Mouse (Mus musculus) ovary, postnatal 36 days (tissue): ENCODE data around the gene Fam83g.

Experiments
- DNase-seq: peaks from one replicate; pipeline ENCODE4 v3.0.0; 2022; ENCODE audit warnings: low spot score, mixed read lengths

Gene Fam83g

GRCm38 (mm10) chr11:61715130-61715529, 31.2 kb downstream of the Fam83g start:
- no peak for DNase-seq

GRCm38 (mm10) chr11:61717990-61718389, 34.1 kb downstream of the Fam83g start:
- DNase-seq = no peak

DNA sequence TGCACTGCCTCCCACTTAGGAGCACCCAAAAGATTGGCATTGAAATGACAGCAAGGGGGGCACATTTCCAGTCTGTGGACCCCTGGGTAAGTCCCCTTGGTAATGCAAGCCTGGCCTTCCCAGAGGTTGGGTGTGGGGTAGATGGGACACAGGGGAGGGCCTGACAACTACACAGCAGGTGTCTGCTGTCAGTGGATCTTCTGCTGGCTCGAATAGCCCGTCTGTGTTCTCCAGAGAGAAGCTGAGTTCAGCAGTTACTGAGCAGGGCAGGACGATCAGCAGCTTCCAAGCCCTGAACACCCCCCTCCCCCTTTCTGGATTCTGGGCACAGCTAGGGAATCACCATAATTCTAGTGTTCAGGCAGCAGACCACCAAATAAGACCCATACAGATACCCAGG, 35.5 kb downstream of the Fam83g start:
- DNase-seq = no peak

DNA sequence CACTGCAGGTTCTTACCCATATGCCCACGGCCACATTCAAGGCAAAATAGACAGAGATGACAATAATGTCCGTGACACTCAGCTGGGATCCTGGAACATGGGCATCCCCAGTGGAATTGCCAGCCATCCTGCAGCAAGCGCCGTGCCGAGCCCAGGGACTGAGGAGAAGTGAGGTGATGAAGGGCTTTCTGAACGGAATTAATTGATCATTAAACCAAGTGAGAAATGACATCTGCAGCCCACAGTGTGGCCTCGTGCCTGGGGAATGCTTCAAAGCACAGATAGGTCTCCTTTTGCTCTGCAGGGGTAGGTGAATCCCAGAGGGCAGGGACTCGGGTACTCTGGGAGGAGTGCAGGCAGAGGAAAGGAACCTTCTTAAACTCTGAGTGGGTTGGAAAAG, 35.9 kb downstream of the Fam83g start:
- no peak for DNase-seq

DNA sequence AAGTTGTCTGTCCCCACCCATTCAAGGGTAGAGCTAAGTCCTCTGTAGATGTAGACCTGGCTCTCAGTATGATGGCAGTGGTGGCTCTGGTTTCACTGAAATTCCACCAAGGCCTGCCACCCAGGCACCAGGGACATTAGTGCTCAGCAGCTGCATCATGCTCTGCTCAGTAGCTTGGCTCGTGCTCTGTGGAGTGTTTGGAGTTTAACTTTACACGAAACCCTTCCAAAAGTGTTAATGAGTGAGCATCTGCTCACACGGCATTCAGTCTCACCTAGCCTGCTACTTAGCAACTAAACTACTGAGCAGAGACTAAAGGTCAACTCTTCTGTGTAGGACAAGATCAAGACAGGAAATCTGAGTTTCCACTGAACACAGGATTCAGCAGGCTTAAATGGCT, 36.7 kb downstream of the Fam83g start, which contains the start of gene Slc5a10:
TSS of gene Slc5a10 (minus strand) at position 191 of the 400 bp plus-strand sequence.
- DNase-seq = no peak

- DNase-seq = no peak
Measured at GRCm38 (mm10) chr11:61722077-61722476, 38.2 kb downstream of the Fam83g start.

DNA sequence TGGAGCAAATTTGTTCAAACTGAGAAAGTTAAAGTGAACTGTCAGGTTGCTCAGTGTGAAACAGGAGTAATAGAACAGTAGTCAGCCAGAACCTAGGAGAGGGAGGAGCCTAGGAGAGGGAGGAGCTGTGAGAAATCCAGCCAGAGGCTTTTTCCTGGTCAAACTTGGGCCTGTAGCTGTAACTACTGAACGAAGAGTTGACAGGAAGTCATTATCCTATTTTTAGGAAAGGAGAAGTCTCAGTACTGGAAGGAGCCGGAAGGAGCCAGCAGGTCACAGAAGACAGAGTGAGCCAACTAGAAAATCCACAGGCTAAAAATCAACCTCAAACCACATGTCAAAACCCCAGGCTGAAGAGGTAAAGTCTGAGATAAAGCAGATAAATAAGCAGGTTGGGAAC, 44.1 kb downstream of the Fam83g start:
- no peak for DNase-seq

DNA sequence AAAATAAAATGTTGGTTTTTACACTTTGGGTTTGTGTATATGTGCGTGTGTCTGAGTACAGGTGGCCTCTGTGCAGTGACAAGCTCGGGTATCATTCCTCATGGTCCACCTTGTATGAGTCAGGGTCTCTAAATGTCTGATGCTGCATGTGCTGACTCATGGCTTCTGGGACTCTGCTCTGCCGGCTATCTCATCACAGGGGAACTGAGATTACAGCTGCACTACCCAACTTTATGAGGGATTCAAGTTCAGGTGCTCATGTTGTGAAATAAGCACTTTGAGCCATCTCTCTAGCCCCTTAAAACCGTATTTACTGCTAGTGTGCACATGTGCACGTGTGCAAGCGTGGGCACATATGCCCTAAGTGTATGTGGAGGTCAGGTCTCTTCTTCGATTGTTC, 48.8 kb downstream of the Fam83g start:
- no peak for DNase-seq

GRCm38 (mm10) chr11:61737290-61737689, 53.4 kb downstream of the Fam83g start:
- no peak for DNase-seq

- no peak for DNase-seq
Measured at GRCm38 (mm10) chr11:61740500-61740899, 56.6 kb downstream of the Fam83g start.

DNA sequence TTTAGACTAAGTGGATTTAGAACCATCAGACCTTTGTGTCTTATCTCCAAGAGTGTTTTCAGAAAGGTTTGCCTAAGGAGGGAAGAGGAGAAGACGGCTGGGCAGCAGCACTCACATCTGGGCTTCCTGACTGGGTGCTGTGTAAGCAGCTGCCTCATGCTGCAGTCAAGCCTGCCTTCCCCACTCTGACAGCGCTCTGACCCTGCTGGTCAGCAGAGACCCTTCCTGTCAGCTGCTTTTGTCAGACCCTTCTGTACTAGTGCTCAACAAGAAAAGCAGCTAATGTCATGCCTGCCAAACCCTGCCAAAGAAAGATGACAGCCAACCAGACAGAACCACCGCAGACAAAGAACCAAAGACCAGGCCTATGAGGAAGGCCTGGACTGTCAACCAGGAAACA, 59.9 kb downstream of the Fam83g start:
- no peak for DNase-seq

DNA sequence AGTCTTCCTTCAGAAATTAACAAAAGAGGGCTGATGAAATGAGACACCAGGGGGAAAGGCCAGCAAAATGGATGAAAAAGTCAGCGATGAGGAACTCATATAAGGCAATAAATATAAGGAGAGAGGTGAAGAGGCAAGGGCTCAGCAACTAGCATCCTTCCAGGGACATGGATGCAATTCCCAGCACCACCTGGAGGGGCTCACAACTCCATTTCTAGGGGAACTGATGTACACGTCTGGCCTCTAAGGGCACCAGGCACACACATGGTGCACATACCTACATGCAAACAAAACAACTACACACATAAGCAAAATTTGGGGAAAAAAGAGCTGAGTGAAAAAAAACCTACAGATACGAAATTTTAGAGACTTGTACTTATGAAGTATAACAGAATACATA, 60.6 kb downstream of the Fam83g start:
- no peak for DNase-seq

DNA sequence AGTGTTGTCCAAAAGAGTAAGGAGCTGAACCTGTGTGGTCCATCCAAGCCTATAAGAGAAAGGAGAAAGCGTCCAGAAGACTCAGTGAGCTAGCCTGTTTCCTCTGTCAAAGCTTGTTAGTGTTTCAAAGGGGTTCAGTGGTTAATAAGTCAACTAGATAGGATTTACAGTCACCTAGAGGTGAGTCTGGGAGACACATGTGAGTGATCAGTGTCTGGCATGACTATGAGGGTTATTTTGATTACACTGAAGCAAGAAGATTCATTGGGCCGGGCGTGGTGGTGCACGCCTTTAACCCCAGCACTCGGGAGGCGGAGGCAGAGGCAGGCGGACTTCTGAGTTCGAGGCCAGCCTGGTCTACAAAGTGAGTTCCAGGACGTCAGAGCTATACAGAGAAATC, 61.9 kb downstream of the Fam83g start:
- no peak for DNase-seq

- DNase-seq = no peak
Measured at GRCm38 (mm10) chr11:61747161-61747560, 63.3 kb downstream of the Fam83g start.

DNA sequence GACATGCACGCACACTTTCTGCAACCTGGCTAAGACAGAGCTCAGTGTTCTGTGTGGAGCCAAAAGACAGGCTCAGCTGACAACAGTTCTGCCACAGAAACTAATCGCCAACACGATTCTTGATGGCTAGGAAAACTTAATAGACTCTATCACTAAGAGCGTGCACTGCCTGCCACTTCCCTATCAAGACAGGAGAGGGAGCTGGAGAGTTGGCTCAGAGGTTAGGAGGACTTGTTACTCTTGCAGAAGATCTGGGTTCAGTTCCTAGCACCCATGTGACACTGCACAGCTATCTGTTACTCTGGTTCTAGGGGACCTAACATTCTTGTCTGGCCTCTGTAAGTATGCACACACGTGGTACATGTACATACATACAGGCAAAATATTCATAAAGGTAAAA, 67.7 kb downstream of the Fam83g start:
- DNase-seq = no peak

GRCm38 (mm10) chr11:61757151-61757550, 73.3 kb downstream of the Fam83g start:
- DNase-seq = no peak
